Mouse (Mus musculus): ENCODE results near the gene Ryr3.

DNA sequence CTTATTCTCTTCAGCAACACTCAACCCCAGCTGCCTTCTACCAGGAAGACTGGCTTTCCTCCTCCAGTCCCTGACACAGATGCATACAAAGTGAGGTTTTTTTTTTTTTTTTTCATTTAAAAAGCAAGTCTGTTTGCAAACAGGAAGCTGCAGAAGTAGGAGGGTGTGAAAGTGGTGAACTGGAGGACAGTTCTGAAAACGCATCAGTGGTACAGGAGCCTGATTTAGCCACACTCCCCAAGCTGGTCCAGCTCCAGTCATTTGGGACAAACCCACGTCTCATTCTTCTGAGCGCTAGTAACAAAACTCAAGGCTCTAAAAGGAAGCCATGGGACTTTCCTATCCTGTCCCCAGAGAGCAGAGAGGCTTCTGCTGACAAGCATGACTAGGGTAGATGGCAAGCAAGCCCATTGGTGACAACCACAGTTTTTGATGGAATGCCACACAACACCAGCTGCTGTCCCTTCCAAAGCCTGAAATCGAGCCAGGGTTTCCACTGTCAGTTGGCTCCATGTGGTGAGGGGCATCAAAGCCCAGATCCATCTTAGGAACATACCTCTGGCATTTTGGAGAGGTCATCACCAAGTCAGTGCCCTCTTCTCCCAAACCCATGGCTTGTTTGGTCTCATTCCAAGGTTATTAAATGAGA is 101.5 kb downstream of the Ryr3 start:
- TF ChIP-seq EP300 (IDR thresholded peaks at IDR 0.05; ENCODE audit: low read depth) (no peak), CTCF (IDR thresholded peaks at IDR 0.05; ENCODE audit: low read depth) (no peak)
